Mouse (Mus musculus) A20 (cell line): Measurements from ENCODE around the gene Rad51b.

Experiments
- DNase-seq: peaks from one replicate; pipeline ENCODE4 v3.0.0-alpha.2; 2011; ENCODE audit warnings: low read depth, low spot score

Gene Rad51b

GRCm38 (mm10) chr12:79527222-79527621 lies 230.1 kb downstream of the Rad51b start:
- no peak for DNase-seq

GRCm38 (mm10) chr12:79530275-79530902 lies 233.3 kb downstream of the Rad51b start:
- DNase-seq = no peak

- no peak for DNase-seq
Measured at GRCm38 (mm10) chr12:79531809-79532798, 235.0 kb downstream of the Rad51b start.

GRCm38 (mm10) chr12:79534778-79535177 lies 237.7 kb downstream of the Rad51b start:
- no peak for DNase-seq

GRCm38 (mm10) chr12:79535532-79536437 lies 238.7 kb downstream of the Rad51b start:
- DNase-seq = no peak

- DNase-seq = no peak
Measured at GRCm38 (mm10) chr12:79540176-79540575, 243.1 kb downstream of the Rad51b start.

GRCm38 (mm10) chr12:79541581-79541980 lies 244.5 kb downstream of the Rad51b start:
- DNase-seq = no peak

- no peak for DNase-seq
Measured at GRCm38 (mm10) chr12:79545063-79545462, 248.0 kb downstream of the Rad51b start.

- no peak for DNase-seq
Measured at GRCm38 (mm10) chr12:79547556-79547955, 250.5 kb downstream of the Rad51b start.

GRCm38 (mm10) chr12:79548607-79549330 lies 251.7 kb downstream of the Rad51b start:
- DNase-seq = no peak

GRCm38 (mm10) chr12:79550049-79550682 lies 253.1 kb downstream of the Rad51b start:
- DNase-seq = no peak

GRCm38 (mm10) chr12:79551274-79551673 lies 254.2 kb downstream of the Rad51b start:
- no peak for DNase-seq

GRCm38 (mm10) chr12:79553056-79553455 lies 256.0 kb downstream of the Rad51b start:
- DNase-seq = no peak

- DNase-seq = no peak
Measured at GRCm38 (mm10) chr12:79557904-79558303, 260.8 kb downstream of the Rad51b start.

- DNase-seq = no peak
Measured at GRCm38 (mm10) chr12:79558711-79559110, 261.6 kb downstream of the Rad51b start.

GRCm38 (mm10) chr12:79559410-79560015 lies 262.4 kb downstream of the Rad51b start:
- DNase-seq = no peak

GRCm38 (mm10) chr12:79560084-79560699 lies 263.1 kb downstream of the Rad51b start:
- DNase-seq = no peak

- DNase-seq = no peak
Measured at GRCm38 (mm10) chr12:79560893-79561292, 263.8 kb downstream of the Rad51b start.

GRCm38 (mm10) chr12:79574159-79575040 lies 277.3 kb downstream of the Rad51b start:
- no peak for DNase-seq
